Mouse (Mus musculus) layer of hippocampus, adult 8-10 months (tissue): Measurements from ENCODE around the gene Ceacam1. TPM values are rescaled to one million over a fixed set of nuclear protein-coding genes. Genes with fewer than 3 reads are reported as not detected.

Experiments
- DNase-seq, 2 experiments: peaks; one replicate each; pipeline ENCODE4 v3.0.0; 2022; ENCODE audit warnings: low spot score in 2 of 2
- total RNA-seq, 4 experiments: library from RNA; stranded (reverse); gene quantifications; 2 replicates each; pipeline ENCODE4 v1.2.4; 2022

The Ceacam1 gene
- total RNA-seq, 4 experiments from 2014 or later, result 2.3 to 5.1 (median 2.8) TPM

DNA sequence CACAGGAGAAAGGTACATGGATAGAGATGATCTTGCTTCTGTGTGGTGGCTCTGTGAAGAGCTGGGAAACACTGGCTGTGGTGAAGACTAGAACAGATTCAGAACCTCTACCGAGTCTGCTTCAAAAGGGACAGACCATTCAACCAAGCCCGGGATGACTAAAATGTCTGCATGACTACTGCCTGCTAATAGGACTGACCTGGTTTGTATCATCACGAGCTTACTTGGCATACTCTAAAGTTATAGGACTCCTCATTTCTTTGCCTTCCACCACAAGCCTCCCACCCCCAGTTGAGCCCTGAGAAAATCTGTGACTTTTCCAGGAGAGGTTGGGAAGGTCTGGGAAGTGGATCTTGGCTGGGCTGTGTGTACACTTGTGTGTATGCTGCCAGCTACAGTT is 65.5 kb downstream of the Ceacam1 start:
- no peak for DNase-seq

Other genes with a start within 250 kb of the Ceacam1 start
- gene Gsk3a, start 239.8 kb downstream of the Ceacam1 start, total RNA-seq, result 100 to 1,000 TPM; 198 to 216 (median 204) TPM
- gene Erf, start 226.8 kb downstream of the Ceacam1 start, total RNA-seq, result 10 to 100 TPM; 39.0 to 61.0 (median 49.4) TPM
- 100 to 1,000 TPM; 196 to 252 (median 228) TPM for gene Cic, start 209.9 kb downstream of the Ceacam1 start, total RNA-seq
- gene Pafah1b3, start 179.6 kb downstream of the Ceacam1 start, total RNA-seq, result 10 to 100 TPM; 25.2 to 28.9 (median 27.9) TPM
- under 1 TPM in 1 of 4 experiments, not detected in 3; 0.25 TPM for gene Prr19, start 176.2 kb downstream of the Ceacam1 start, total RNA-seq
- gene Tmem145, start 171.5 kb downstream of the Ceacam1 start, total RNA-seq, result 10 to 100 TPM; 28.7 to 36.7 (median 33.4) TPM
- gene Megf8, start 160.4 kb downstream of the Ceacam1 start, total RNA-seq, result 100 to 1,000 TPM in 2 of 4 experiments, 10 to 100 TPM in 2; 90.3 to 107 (median 97.0) TPM
- under 1 TPM in 1 of 4 experiments, not detected in 3; 0.73 TPM for gene Cnfn, start 107.9 kb downstream of the Ceacam1 start, total RNA-seq
- gene Lipe, start 78.9 kb downstream of the Ceacam1 start, total RNA-seq, result 10 to 100 TPM in 1 of 4 experiments, 1 to 10 TPM in 3; 7.1 to 10.3 (median 9.0) TPM
- gene Cxcl17, start 64.7 kb downstream of the Ceacam1 start, total RNA-seq, result not detected
- gene Ceacam2, start 62.3 kb upstream of the Ceacam1 start, total RNA-seq, result 1 to 10 TPM in 1 of 4 experiments, under 1 TPM in 3; 0.27 to 1.1 (median 0.37) TPM
- gene Erich4, start 138.3 kb upstream of the Ceacam1 start, total RNA-seq, result not detected
- 10 to 100 TPM; 49.8 to 61.0 (median 52.2) TPM for gene Dmac2, start 141.8 kb upstream of the Ceacam1 start, total RNA-seq
- gene B3gnt8, start 149.1 kb upstream of the Ceacam1 start, total RNA-seq, result 1 to 10 TPM in 3 of 4 experiments, under 1 TPM in 1; 0.66 to 2.0 (median 1.7) TPM
- gene Bckdha, start 181.4 kb upstream of the Ceacam1 start, total RNA-seq, result 10 to 100 TPM; 34.4 to 42.3 (median 39.3) TPM
- gene Exosc5, start 181.6 kb upstream of the Ceacam1 start, total RNA-seq, result 10 to 100 TPM; 23.1 to 32.2 (median 27.5) TPM
- gene Tmem91, start 197.6 kb upstream of the Ceacam1 start, total RNA-seq, result 10 to 100 TPM; 10.8 to 16.2 (median 15.1) TPM
- gene B9d2, start 203.2 kb upstream of the Ceacam1 start, total RNA-seq, result 10 to 100 TPM; 21.0 to 23.9 (median 21.8) TPM
- 10 to 100 TPM in 2 of 4 experiments, 1 to 10 TPM in 2; 7.2 to 26.4 (median 15.7) TPM for gene Tgfb1, start 209.4 kb upstream of the Ceacam1 start, total RNA-seq
- 10 to 100 TPM; 60.6 to 64.6 (median 62.8) TPM for gene Ccdc97, start 241.5 kb upstream of the Ceacam1 start, total RNA-seq